Mouse (Mus musculus) embryonic facial prominence, embryonic 12.5 days (tissue): ENCODE results near the gene Tango6. TPM values are rescaled to one million over a fixed set of nuclear protein-coding genes. Genes with fewer than 3 reads are reported as not detected.

Source experiments
- ATAC-seq: fragments of 200-750 bp; cut with Nextera tagmentation; 2 replicates; pipeline ENCODE4 v1.8.0; 2017; ENCODE audit not compliant: insufficient number of reproducible peaks, insufficient read depth, low FRiP score, low TSS enrichment
- H3K27ac ChIP-seq: fragments of 300-500 bp; sonication (generic); 2 replicates; pipeline ENCODE4 v1.5.1; 2016; ENCODE audit warnings: mild to moderate bottlenecking
- H3K27me3 ChIP-seq: fragments of 300-500 bp; sonication (generic); 2 replicates; pipeline ENCODE4 v1.6.1; 2016; ENCODE audit warnings: mild to moderate bottlenecking, moderate library complexity
- H3K36me3 ChIP-seq: fragments of 300-500 bp; sonication (generic); 2 replicates; pipeline ENCODE4 v1.6.1; 2016; ENCODE audit warnings: mild to moderate bottlenecking
- H3K4me1 ChIP-seq: fragments of 300-500 bp; sonication (generic); 2 replicates; pipeline ENCODE4 v1.6.1; 2016
- H3K4me2 ChIP-seq: fragments of 300-500 bp; sonication (generic); replicated peaks from 2 replicates; pipeline ENCODE4 v1.6.1; 2016; ENCODE audit warnings: mild to moderate bottlenecking, moderate library complexity
- H3K4me3 ChIP-seq: fragments of 300-500 bp; sonication (generic); 2 replicates; pipeline ENCODE4 v1.5.1; 2016; ENCODE audit warnings: mild to moderate bottlenecking
- H3K9ac ChIP-seq: fragments of 300-500 bp; sonication (generic); 2 replicates; pipeline ENCODE4 v1.6.1; 2016; ENCODE audit warnings: mild to moderate bottlenecking, moderate library complexity
- H3K9me3 ChIP-seq: fragments of 300-500 bp; sonication (generic); 2 replicates; pipeline ENCODE4 v1.6.1; 2016; ENCODE audit warnings: mild to moderate bottlenecking, moderate library complexity
- WGBS: fragments of 180-500 bp; shearing (Covaris S2); methylation state at CpG from one replicate; pipeline ENCODE4 v1.1.7; 2016; 5-methylcytosine and 5-hydroxymethylcytosine counted together
- polyA plus RNA-seq: library from polyadenylated mRNA; unstranded; fragments of >200 nt; fragmentation: Nextera tagmentation; extraction: Ambion mirVana; gene quantifications from 2 replicates; pipeline ENCODE4 v1.2.1, GENCODE M21; 2016

The Tango6 gene
- polyA plus RNA-seq, 1 experiment from 2014 or later: 12.0 TPM

- Histone ChIP-seq H3K27ac (peak overlapping the region; percentile 37; the same call in 1 of the 2 replicates), H3K9ac (no peak overlapping the region), H3K4me3 (no peak overlapping the region), H3K4me1 (0 out of 2 replicates have a peak, but pooled peaks cover 5% of the 10 kb centered on the region), H3K36me3 (no peaks in the 10 kb centered on the region), H3K9me3 (no peaks in the 10 kb centered on the region), H3K27me3 (no peaks in the 10 kb centered on the region), H3K4me2 (no peak overlapping the region)
- ATAC-seq: no peak
- 74% methylated on average over 5 of the region's 5 CpGs for WGBS
Measured at GRCm38 (mm10) chr8:106646731-106647130, 36.1 kb upstream of the Tango6 start.

DNA sequence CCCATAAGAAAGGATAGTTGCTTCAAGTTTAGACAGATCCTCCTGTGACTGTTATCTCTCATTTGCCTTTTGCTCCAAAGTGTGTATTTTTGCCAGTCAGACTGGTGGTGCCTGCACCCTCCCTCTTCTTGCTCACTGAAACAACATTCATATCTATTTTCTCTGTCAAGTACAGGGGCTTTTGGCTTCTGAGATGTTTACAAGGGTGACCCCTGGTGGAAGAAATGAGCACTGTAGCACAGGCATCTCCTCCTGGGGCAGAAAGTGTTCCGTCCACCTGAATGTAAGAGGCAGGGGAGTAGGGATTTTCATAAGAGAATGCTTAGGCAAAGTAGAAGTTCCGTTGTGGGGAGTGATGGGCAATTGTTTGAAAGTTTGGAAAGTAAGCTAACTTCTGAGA is 35.5 kb upstream of the Tango6 start:
- 37% methylated on average over 2 of the region's 2 CpGs for WGBS
- H3K4me3 ChIP-seq: no peak overlapping the region
- H3K4me1 ChIP-seq: 0 out of 2 replicates have a peak, but pooled peaks cover 5% of the 10 kb centered on the region
- H3K4me2 ChIP-seq: no peak overlapping the region
- no peak overlapping the region for H3K9ac ChIP-seq
- H3K36me3 ChIP-seq: no peaks in the 10 kb centered on the region
- ATAC-seq: no peak
- no peaks in the 10 kb centered on the region for H3K27me3 ChIP-seq
- H3K9me3 ChIP-seq: no peaks in the 10 kb centered on the region
- H3K27ac ChIP-seq: no peak overlapping the region

DNA sequence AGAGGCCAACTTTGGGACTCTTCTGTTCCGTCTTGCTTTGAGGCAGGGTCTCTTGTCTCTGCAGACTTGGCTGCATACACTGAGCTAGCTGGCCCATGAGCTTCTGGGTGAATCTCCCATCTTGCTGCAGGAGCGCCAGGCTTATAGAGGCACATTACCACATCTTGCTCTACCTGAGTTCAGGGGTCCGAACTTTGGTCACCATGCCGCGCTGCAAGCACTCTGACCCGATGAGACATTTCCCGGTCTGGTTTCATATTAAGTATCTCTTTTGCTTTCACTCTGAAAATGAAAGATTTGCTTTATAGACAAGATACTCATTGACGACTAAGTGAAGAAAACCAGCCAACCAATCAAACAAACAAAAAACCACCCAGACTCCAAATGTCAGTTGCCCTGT is 34.4 kb upstream of the Tango6 start:
- H3K9me3 ChIP-seq: no peaks in the 10 kb centered on the region
- no peak overlapping the region for H3K4me2 ChIP-seq
- H3K36me3 ChIP-seq: no peaks in the 10 kb centered on the region
- 0 out of 2 replicates have a peak, but pooled peaks cover 5% of the 10 kb centered on the region for H3K4me1 ChIP-seq
- H3K27ac ChIP-seq: no peak overlapping the region
- H3K9ac ChIP-seq: no peak overlapping the region
- 93% methylated on average over 8 of the region's 8 CpGs for WGBS
- H3K4me3 ChIP-seq: no peak overlapping the region
- ATAC-seq: no peak
- H3K27me3 ChIP-seq: no peaks in the 10 kb centered on the region

DNA sequence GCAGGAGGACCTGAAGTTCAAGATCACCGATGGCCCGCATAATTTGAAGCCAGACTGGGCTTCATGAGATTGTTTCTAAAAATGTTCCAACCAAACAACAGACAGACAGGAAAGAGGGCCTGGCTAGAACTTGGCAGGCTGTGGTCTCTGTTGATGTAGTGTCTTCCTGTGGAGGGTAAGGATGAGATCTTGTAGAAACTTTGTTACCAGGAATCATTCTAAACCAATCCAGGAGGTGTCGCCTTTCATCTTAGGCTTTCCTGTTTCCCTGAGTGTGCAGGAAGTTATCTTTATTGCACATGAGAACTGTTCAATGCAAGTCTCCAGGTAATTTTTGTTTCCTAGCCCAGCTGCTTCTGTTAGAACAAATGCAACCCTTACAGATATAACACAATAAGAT is 30.9 kb upstream of the Tango6 start:
- Histone ChIP-seq H3K4me1 (no peaks in the 10 kb centered on the region), H3K27me3 (no peaks in the 10 kb centered on the region), H3K9me3 (no peaks in the 10 kb centered on the region), H3K4me3 (no peak overlapping the region), H3K4me2 (no peak overlapping the region), H3K27ac (no peak overlapping the region), H3K9ac (no peak overlapping the region), H3K36me3 (no peaks in the 10 kb centered on the region)
- no peak for ATAC-seq
- 91% methylated on average over 3 of the region's 3 CpGs for WGBS

GRCm38 (mm10) chr8:106656046-106656445 is 26.8 kb upstream of the Tango6 start:
- Histone ChIP-seq H3K9me3 (no peaks in the 10 kb centered on the region), H3K4me2 (no peak overlapping the region), H3K27ac (no peak overlapping the region), H3K36me3 (no peaks in the 10 kb centered on the region), H3K9ac (no peak overlapping the region), H3K4me1 (no peaks in the 10 kb centered on the region), H3K27me3 (no peaks in the 10 kb centered on the region), H3K4me3 (no peak overlapping the region)
- no peak for ATAC-seq

DNA sequence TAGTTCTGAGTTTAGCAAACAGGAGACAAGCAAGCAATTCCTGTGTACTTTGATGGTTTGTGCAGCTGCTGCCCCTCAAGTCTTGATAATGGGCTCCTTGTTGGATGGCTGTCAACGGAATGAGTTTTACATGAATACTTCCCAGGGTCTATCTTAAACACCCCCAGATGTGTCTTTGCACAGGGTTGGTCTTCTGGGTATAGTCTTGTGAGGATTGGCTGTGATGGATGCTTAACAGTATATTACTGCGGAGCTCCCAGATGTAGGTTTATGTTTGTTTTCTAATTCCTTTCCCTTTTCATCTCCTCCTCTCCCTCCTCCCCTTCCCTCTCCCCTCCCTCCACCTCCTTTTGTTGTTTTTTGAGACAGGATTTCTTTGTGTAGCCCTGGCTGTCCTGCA is 10.1 kb upstream of the Tango6 start:
- no peak overlapping the region for H3K9ac ChIP-seq
- no peak overlapping the region for H3K4me2 ChIP-seq
- H3K4me3 ChIP-seq: no peak overlapping the region
- no peak overlapping the region for H3K27ac ChIP-seq
- H3K4me1 ChIP-seq: no peaks in the 10 kb centered on the region
- no peak for ATAC-seq
- 29% methylated on average over 2 of the region's 2 CpGs for WGBS
- no peaks in the 10 kb centered on the region for H3K36me3 ChIP-seq
- no peaks in the 10 kb centered on the region for H3K27me3 ChIP-seq
- H3K9me3 ChIP-seq: no peaks in the 10 kb centered on the region

DNA sequence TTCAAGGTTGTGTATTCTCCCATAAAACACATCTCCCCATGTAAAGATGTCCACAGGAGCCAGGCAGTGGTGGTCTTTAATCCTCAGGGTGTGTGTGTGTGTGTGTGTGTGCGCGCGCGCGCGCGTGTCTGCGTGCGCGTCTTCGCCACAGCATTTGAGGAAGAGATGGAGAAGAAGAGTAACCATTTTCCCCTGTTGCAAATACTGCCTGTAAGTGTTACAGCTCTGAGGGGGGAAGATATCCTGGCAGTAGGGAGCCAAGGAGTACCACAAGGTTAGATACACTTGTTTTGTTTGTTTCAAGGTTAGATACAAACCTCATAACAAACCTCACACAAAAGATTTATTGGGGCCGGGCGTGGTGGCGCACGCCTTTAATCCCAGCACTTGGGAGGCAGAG is 8.6 kb upstream of the Tango6 start:
- Histone ChIP-seq H3K4me2 (no peak overlapping the region), H3K27me3 (no peaks in the 10 kb centered on the region), H3K4me3 (no peak overlapping the region), H3K27ac (no peak overlapping the region), H3K9me3 (no peaks in the 10 kb centered on the region), H3K4me1 (no peaks in the 10 kb centered on the region), H3K9ac (no peak overlapping the region), H3K36me3 (no peaks in the 10 kb centered on the region)
- no peak for ATAC-seq
- 97% methylated on average over 15 of the region's 15 CpGs for WGBS

- WGBS: 74% methylated on average over 8 of the region's 8 CpGs
- Histone ChIP-seq H3K36me3 (no peaks in the 10 kb centered on the region), H3K27me3 (no peaks in the 10 kb centered on the region), H3K4me2 (no peak overlapping the region), H3K4me1 (no peaks in the 10 kb centered on the region), H3K9ac (no peak overlapping the region), H3K9me3 (no peaks in the 10 kb centered on the region), H3K27ac (no peak overlapping the region), H3K4me3 (no peak overlapping the region)
- ATAC-seq: no peak
Measured at GRCm38 (mm10) chr8:106674894-106675293, 8.0 kb upstream of the Tango6 start.

DNA sequence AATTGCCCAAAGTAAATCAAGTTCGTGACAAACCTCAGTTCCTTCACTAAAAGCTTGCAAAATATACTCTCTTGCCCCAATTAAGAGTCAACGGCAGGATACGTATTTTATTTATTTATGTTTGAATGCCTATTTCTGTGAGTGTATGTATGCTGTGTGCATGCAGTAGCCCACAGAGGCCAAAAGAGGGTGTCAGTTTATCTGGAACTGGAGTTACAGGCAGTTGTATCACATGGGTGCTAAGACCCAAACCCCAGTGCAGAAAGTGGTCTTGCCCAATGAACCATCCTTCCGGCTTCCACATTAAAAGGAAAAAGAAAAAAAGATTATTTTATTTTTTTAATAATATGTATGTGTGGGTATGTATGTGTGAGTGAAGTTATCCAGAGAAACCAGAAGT is 1.5 kb downstream of the Tango6 start:
- H3K27ac ChIP-seq: no peak overlapping the region

DNA sequence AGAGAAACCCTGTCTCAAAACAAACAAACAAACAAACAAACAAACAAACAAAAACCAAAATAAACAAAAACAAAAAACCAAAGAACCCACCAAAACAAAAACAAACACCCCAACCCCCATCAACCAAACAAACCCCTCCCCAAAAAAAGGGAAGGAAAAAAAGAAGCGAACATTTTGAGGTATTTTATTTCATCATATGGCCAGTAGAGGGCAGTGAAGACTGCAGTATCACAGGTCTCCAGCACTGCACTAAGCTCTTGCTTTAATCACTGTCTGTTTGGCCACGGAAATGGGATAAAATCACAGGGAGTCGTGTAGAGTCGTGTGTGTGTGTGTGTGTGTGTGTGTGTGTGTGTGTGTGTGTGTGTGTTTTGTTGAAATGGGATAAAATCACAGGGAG is 4.6 kb downstream of the Tango6 start:
- Histone ChIP-seq H3K27me3 (no peaks in the 10 kb centered on the region), H3K36me3 (0 out of 2 replicates have a peak, but pooled peaks cover 5% of the 10 kb centered on the region), H3K9ac (no peak overlapping the region), H3K9me3 (no peaks in the 10 kb centered on the region), H3K4me2 (no peak overlapping the region), H3K4me3 (no peak overlapping the region), H3K4me1 (peaks cover 3% of the 10 kb centered on the region; the same call in 1 of the 2 replicates), H3K27ac (no peak overlapping the region)
- no peak for ATAC-seq
- 7% methylated on average over 4 of the region's 4 CpGs for WGBS

More for the DNA sequence above, 1.5 kb downstream of the Tango6 start:
- Histone ChIP-seq H3K4me3 (no peak overlapping the region), H3K27me3 (no peaks in the 10 kb centered on the region), H3K4me2 (no peak overlapping the region), H3K36me3 (no peaks in the 10 kb centered on the region), H3K4me1 (peaks cover 3% of the 10 kb centered on the region; the same call in 1 of the 2 replicates), H3K9me3 (no peaks in the 10 kb centered on the region), H3K9ac (no peak overlapping the region)
- ATAC-seq: no peak
- 93% methylated on average over 4 of the region's 4 CpGs for WGBS

DNA sequence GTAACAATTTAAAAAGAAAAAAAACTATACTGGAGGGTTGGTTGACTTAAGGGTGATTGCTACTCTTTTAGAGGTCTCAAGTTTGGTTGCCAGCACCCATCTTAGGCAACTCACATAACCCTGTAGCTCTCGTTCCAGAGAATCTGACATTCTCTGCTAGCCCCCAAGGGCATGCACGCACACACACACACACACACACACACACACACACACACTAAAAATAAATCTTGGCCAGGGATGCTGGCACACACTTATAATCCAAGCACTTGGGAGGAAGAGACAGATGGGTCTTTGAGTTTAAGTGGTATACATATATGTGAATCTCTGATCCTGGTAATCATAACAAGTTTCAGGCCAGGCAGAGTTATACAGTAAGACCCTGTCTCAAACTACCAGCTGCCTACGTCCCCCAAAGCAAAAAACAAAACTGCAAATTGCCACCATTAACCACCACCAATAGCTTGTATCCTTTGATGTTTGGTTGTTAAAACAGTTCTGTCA is 14.9 kb downstream of the Tango6 start:
- H3K4me3 ChIP-seq: no peak overlapping the region
- no peaks in the 10 kb centered on the region for H3K4me1 ChIP-seq
- H3K27me3 ChIP-seq: no peaks in the 10 kb centered on the region
- H3K36me3 ChIP-seq: peaks cover 34% of the 10 kb centered on the region
- H3K4me2 ChIP-seq: no peak overlapping the region
- 79% methylated on average over 3 of the region's 3 CpGs for WGBS
- H3K9me3 ChIP-seq: no peaks in the 10 kb centered on the region
- no peak for ATAC-seq
- no peak overlapping the region for H3K27ac ChIP-seq
- H3K9ac ChIP-seq: no peak overlapping the region

GRCm38 (mm10) chr8:106699588-106699987 is 16.7 kb downstream of the Tango6 start:
- H3K27ac ChIP-seq: no peak overlapping the region
- ATAC-seq: no peak
- no peak overlapping the region for H3K4me2 ChIP-seq
- peaks cover 34% of the 10 kb centered on the region for H3K36me3 ChIP-seq
- peaks cover 3% of the 10 kb centered on the region; the same call in 1 of the 2 replicates for H3K4me1 ChIP-seq
- WGBS: 77% methylated on average over 5 of the region's 5 CpGs
- H3K27me3 ChIP-seq: no peaks in the 10 kb centered on the region
- H3K4me3 ChIP-seq: no peak overlapping the region
- no peak overlapping the region for H3K9ac ChIP-seq
- H3K9me3 ChIP-seq: no peaks in the 10 kb centered on the region

- Histone ChIP-seq H3K4me1 (peaks cover 9% of the 10 kb centered on the region), H3K4me3 (no peak overlapping the region), H3K9ac (no peak overlapping the region), H3K36me3 (peaks cover 33% of the 10 kb centered on the region), H3K27ac (no peak overlapping the region), H3K4me2 (no peak overlapping the region), H3K27me3 (no peaks in the 10 kb centered on the region), H3K9me3 (no peaks in the 10 kb centered on the region)
- WGBS: 88% methylated on average over 6 of the region's 6 CpGs
- ATAC-seq: no peak
Measured at GRCm38 (mm10) chr8:106700131-106700530, 17.3 kb downstream of the Tango6 start.
